Comparison of ENCODE assay signal across 26 mouse cellular contexts in the genomic region with DNA sequence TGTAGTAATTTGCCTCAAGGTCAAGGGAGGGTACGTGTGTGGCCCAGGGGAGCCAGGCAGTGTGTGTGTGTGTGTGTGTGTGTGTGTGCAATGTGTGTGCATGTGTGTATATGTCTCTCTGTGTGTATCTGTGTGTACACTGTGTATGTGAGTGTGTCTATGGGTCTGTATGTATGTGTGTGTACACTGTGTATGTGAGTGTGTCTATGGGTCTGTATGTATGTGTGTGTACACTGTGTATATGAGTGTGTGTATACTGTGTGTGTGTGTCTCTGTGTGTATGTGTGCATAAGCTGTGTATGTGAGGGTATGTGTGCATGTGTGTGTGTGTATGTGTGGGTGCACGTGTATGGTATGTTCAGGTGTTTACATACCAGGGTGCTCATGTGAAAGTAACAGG. TPM values are rescaled to one million over a fixed set of nuclear protein-coding genes. Genes with fewer than 3 reads are reported as not detected.
DNase-seq lines count a peak whose midpoint lies in the region; ATAC-seq and TF ChIP-seq lines count a peak whose summit lies in the region.
"Had no signal": no experiment of that assay in that cellular context is flagged by ENCODE, and none has a peak within 500 bp of the region (broad histone marks: within the 10 kb centered on the region; RNA-seq: fewer than 3 reads in every experiment).

No protein-coding gene starts in this region.

- H3K27ac ChIP-seq in testis, adult 2 months (ENCODE audit: control insufficient read depth, insufficient read depth, low read depth, low read length) = no peak overlapping the region
- no peak overlapping the region for H3K27ac ChIP-seq in embryonic facial prominence, embryonic 12.5 days
- no peak overlapping the region for H3K27ac ChIP-seq in stomach, postnatal 0 days (replicated peaks)
- H3K27ac ChIP-seq: embryonic facial prominence, embryonic 15.5 days; gastrocnemius, adult 2 months; hindbrain, embryonic 12.5 days; hindbrain, embryonic 15.5 days had no signal

- H3K4me3 ChIP-seq in testis, adult 2 months (ENCODE audit: control insufficient read depth, low read depth, low read length) = peak overlapping the region; percentile 68
- no peak overlapping the region for H3K4me3 ChIP-seq in embryonic facial prominence, embryonic 12.5 days
- H3K4me3 ChIP-seq in stomach, postnatal 0 days (ENCODE audit: low read depth, low read length) = no peak overlapping the region
- H3K4me3 ChIP-seq: embryonic facial prominence, embryonic 15.5 days; gastrocnemius, adult 2 months; hindbrain, embryonic 12.5 days; hindbrain, embryonic 15.5 days had no signal

- no peak for TF ChIP-seq POLR2A in testis, adult 2 months (IDR thresholded peaks at IDR 0.05; ENCODE audit: control insufficient read depth, low read depth, low read length)

- no peak for TF ChIP-seq EP300 in stomach, postnatal 0 days (optimal IDR thresholded peaks at IDR 0.05)

- H3K27me3 ChIP-seq in testis, adult 2 months (ENCODE audit: control insufficient read depth, insufficient read depth, low read length) = no peaks in the 10 kb centered on the region
- no peaks in the 10 kb centered on the region; the same call in 1 of the 2 replicates for H3K27me3 ChIP-seq in embryonic facial prominence, embryonic 12.5 days
- H3K27me3 ChIP-seq in stomach, postnatal 0 days (ENCODE audit: control insufficient read depth, insufficient read depth, low read length) = no peaks in the 10 kb centered on the region
- H3K27me3 ChIP-seq: Patski had no signal

- no peaks in the 10 kb centered on the region for H3K36me3 ChIP-seq in testis, adult 2 months (ENCODE audit: control insufficient read depth, insufficient read depth, low read length)
- no peaks in the 10 kb centered on the region for H3K36me3 ChIP-seq in embryonic facial prominence, embryonic 12.5 days
- H3K36me3 ChIP-seq in stomach, postnatal 0 days (ENCODE audit: control insufficient read depth, insufficient read depth, low read length) = no peaks in the 10 kb centered on the region
- H3K36me3 ChIP-seq: embryonic facial prominence, embryonic 15.5 days; G1E; hindbrain, embryonic 12.5 days; hindbrain, embryonic 15.5 days had no signal

- TF ChIP-seq CTCF in testis, adult 2 months (IDR thresholded peaks at IDR 0.05; ENCODE audit: control insufficient read depth, insufficient read depth, insufficient replicate concordance, low read depth, low read length) = no peak
- TF ChIP-seq CTCF in stomach, postnatal 0 days (IDR thresholded peaks at IDR 0.05; ENCODE audit: low read depth) = no peak

- 83% methylated on average over 2 of the region's 2 CpGs for WGBS in embryonic facial prominence, embryonic 12.5 days
- 84% methylated on average over 2 of the region's 2 CpGs for WGBS in stomach, postnatal 0 days

- H3K4me1 ChIP-seq in testis, adult 2 months (ENCODE audit: control insufficient read depth, insufficient read depth, low read length) = no peaks in the 10 kb centered on the region
- H3K4me1 ChIP-seq in embryonic facial prominence, embryonic 12.5 days = 0 out of 2 replicates have a peak, but pooled peaks cover 6% of the 10 kb centered on the region
- H3K4me1 ChIP-seq in stomach, postnatal 0 days (replicated peaks; ENCODE audit: control insufficient read depth, insufficient read depth) = no peaks in the 10 kb centered on the region

- H3K4me2 ChIP-seq in embryonic facial prominence, embryonic 12.5 days (replicated peaks) = no peak overlapping the region
- H3K4me2 ChIP-seq in stomach, postnatal 0 days (replicated peaks; ENCODE audit: low read depth) = no peak overlapping the region
- H3K4me2 ChIP-seq: embryonic facial prominence, embryonic 15.5 days; heart, embryonic 11.5 days; hindbrain, embryonic 12.5 days; hindbrain, embryonic 15.5 days had no signal

- H3K9me3 ChIP-seq in embryonic facial prominence, embryonic 12.5 days = no peaks in the 10 kb centered on the region
- H3K9me3 ChIP-seq in stomach, postnatal 0 days (ENCODE audit: control insufficient read depth, low read length) = no peaks in the 10 kb centered on the region
- H3K9me3 ChIP-seq: embryonic facial prominence, embryonic 15.5 days; G1E; hindbrain, embryonic 15.5 days had no signal

- peak; percentile 47; the same call in 1 of the 2 replicates for ATAC-seq in embryonic facial prominence, embryonic 12.5 days (ENCODE audit: insufficient number of reproducible peaks, insufficient read depth, low FRiP score, low TSS enrichment)
- ATAC-seq in stomach, postnatal 0 days (ENCODE audit: low FRiP score, low TSS enrichment) = peak; percentile 59; the same call in 1 of the 2 replicates
- ATAC-seq: forebrain, embryonic 14.5 days; forebrain, postnatal 0 days; Patski had no signal

- no peak overlapping the region for H3K9ac ChIP-seq in embryonic facial prominence, embryonic 12.5 days
- no peak overlapping the region for H3K9ac ChIP-seq in stomach, postnatal 0 days (ENCODE audit: low read length)
- H3K9ac ChIP-seq: embryonic facial prominence, embryonic 15.5 days; forebrain, postnatal 0 days; hindbrain, embryonic 12.5 days; hindbrain, embryonic 15.5 days had no signal

- no peak for DNase-seq in testis, postnatal 14 days (ENCODE audit: low spot score)
- DNase-seq in stomach, postnatal 0 days (ENCODE audit: low spot score) = no peak
- no peak for DNase-seq in cerebellum, postnatal 14 days
- DNase-seq in kidney, adult 9 months = no peak
- DNase-seq: adrenal gland, postnatal 10 days; adrenal gland, postnatal 36 days; cerebellum, adult 18-20 months; cerebellum, adult 9-10 months; cerebellum, postnatal 25 days; forebrain, postnatal 0 days; gastrocnemius, adult 2 months; gastrocnemius, postnatal 14 days; heart, adult 11 months had no signal

RNA-seq across cellular contexts. Expression of a gene that starts 28.7 kb away (rescaled TPM):
- not detected in 2 replicates for polyA plus RNA-seq in testis, adult 2 months (2012; rRNA removed)
- polyA plus RNA-seq in embryonic facial prominence, embryonic 12.5 days (2016; fragmentation: Nextera tagmentation; extraction: Ambion mirVana) = 0.62 and 1.00 TPM in 2 replicates
- not detected in 2 replicates for polyA plus RNA-seq in stomach, postnatal 0 days (2015; fragmentation: Nextera tagmentation; extraction: Ambion mirVana)
- polyA plus RNA-seq: C2C12; CD4-positive, CD25-positive, alpha-beta regulatory T cell, adult 4 months; embryonic facial prominence, embryonic 15.5 days; G1E; heart, embryonic 11.5 days; heart, embryonic 14.5 days; heart, postnatal 0 days; Patski had no signal
